In genomic region chr16:95701802-95702561, GRCm38 (mm10) we compare ENCODE assay signal across 8 mouse cellular contexts. TPM values are rescaled to one million over a fixed set of nuclear protein-coding genes. Genes with fewer than 3 reads are reported as not detected.
DNase-seq lines count a peak whose midpoint lies in the region; ATAC-seq and TF ChIP-seq lines count a peak whose summit lies in the region.

TSS of gene Ets2 (plus strand) at chr16:95702075.

- peaks cover 38% of the 10 kb centered on the region for H3K4me1 ChIP-seq in G1E (ENCODE audit: insufficient read depth, low read depth, low read length)
- H3K4me1 ChIP-seq in forebrain, postnatal 0 days (ENCODE audit: insufficient read depth): 0 out of 2 replicates have a peak, but pooled peaks cover 23% of the 10 kb centered on the region
- peaks cover 36% of the 10 kb centered on the region for H3K4me1 ChIP-seq in lung, embryonic 15.5 days

- H3K36me3 ChIP-seq in G1E (replicated peaks): peaks cover 31% of the 10 kb centered on the region
- H3K36me3 ChIP-seq in forebrain, postnatal 0 days (ENCODE audit: insufficient read depth): peaks cover 4% of the 10 kb centered on the region; the same call in 1 of the 2 replicates
- peaks cover 7% of the 10 kb centered on the region for H3K36me3 ChIP-seq in lung, embryonic 15.5 days

- peak within 1 kb of the TSS; percentile 89 for H3K4me2 ChIP-seq in forebrain, postnatal 0 days (ENCODE audit: low read depth)
- H3K4me2 ChIP-seq in lung, embryonic 15.5 days: peak within 1 kb of the TSS; percentile 84

- DNase-seq in G1E (ENCODE audit: low spot score): peak; percentile 97
- peak; percentile 92 to 95 for DNase-seq in cerebellum, adult 18-20 months
- DNase-seq in forebrain, postnatal 0 days: peak; percentile 93
- DNase-seq in heart, postnatal 4 days: peak; percentile 94
- DNase-seq in layer of hippocampus, adult 8-10 months (ENCODE audit: low spot score in 2 of 2): peak; percentile 86 to 89
- peak; percentile 84 for DNase-seq in ovary, adult 18-20 months (ENCODE audit: low spot score)
- DNase-seq in thymus, postnatal 0 days (ENCODE audit: low spot score): peak; percentile 89

- peak within 1 kb of the TSS; percentile 80 for H3K9ac ChIP-seq in forebrain, postnatal 0 days
- H3K9ac ChIP-seq in lung, embryonic 15.5 days: peak within 1 kb of the TSS; percentile 98

- peak; percentile 92 for TF ChIP-seq CTCF in G1E (IDR thresholded peaks at IDR 0.05; ENCODE audit: low read depth, low read length)
- TF ChIP-seq CTCF in forebrain, postnatal 0 days (IDR thresholded peaks at IDR 0.05; ENCODE audit: low read depth): peak; percentile 94

- 0 out of 2 replicates have a peak, but pooled peaks cover 4% of the 10 kb centered on the region for H3K27me3 ChIP-seq in G1E (ENCODE audit: insufficient read depth, low read length)
- H3K27me3 ChIP-seq in forebrain, postnatal 0 days (ENCODE audit: insufficient read depth, low read length): no peaks in the 10 kb centered on the region
- no peaks in the 10 kb centered on the region for H3K27me3 ChIP-seq in lung, embryonic 15.5 days

- ATAC-seq in G1E (ENCODE audit: extremely low read depth, insufficient number of reproducible peaks, low FRiP score, poor library complexity, severe bottlenecking): peak; percentile 86
- ATAC-seq in forebrain, postnatal 0 days: peak; percentile 94
- peak; percentile 94 for ATAC-seq in lung, embryonic 15.5 days (ENCODE audit: borderline replicate concordance, extremely low read depth, low FRiP score, low TSS enrichment)

- H3K27ac ChIP-seq in forebrain, postnatal 0 days (ENCODE audit: low read depth, low read length): peak within 1 kb of the TSS; percentile 95
- peak within 1 kb of the TSS; percentile 98 for H3K27ac ChIP-seq in lung, embryonic 15.5 days

- peak within 1 kb of the TSS; percentile 93 for H3K4me3 ChIP-seq in G1E (ENCODE audit: low read depth, low read length)
- H3K4me3 ChIP-seq in forebrain, postnatal 0 days (ENCODE audit: low read depth, low read length): peak within 1 kb of the TSS; percentile 60
- peak within 1 kb of the TSS; percentile 92 for H3K4me3 ChIP-seq in lung, embryonic 15.5 days

- 2% methylated on average over 52 of the region's 64 CpGs for WGBS in forebrain, postnatal 0 days
- under 1% methylated on average over 60 of the region's 64 CpGs for WGBS in lung, embryonic 15.5 days

- H3K9me3 ChIP-seq in G1E (replicated peaks): no peaks in the 10 kb centered on the region
- H3K9me3 ChIP-seq in forebrain, postnatal 0 days (ENCODE audit: low read length): no peaks in the 10 kb centered on the region
- H3K9me3 ChIP-seq in lung, embryonic 15.5 days: no peaks in the 10 kb centered on the region

RNA-seq across cellular contexts. Expression of gene Ets2, which starts in this region (rescaled TPM):
- total RNA-seq in G1E (2014; fragmentation: Nextera tagmentation): 49.4 and 59.6 TPM in 2 replicates
- total RNA-seq in G1E (2017): 74.7 and 76.6 TPM in 2 replicates
- polyA plus RNA-seq in G1E (2012): 118 and 138 TPM in 2 replicates
- total RNA-seq in forebrain, postnatal 0 days (2014; rRNA removed): 21.3 and 27.4 TPM in 2 replicates
- polyA plus RNA-seq in forebrain, postnatal 0 days (2015; fragmentation: Nextera tagmentation; extraction: Ambion mirVana): 15.5 and 18.2 TPM in 2 replicates
- 100 to 1,000 TPM; 106 to 110 TPM for total RNA-seq in heart, postnatal 4 days (2021)
- 10 to 100 TPM; 67.2 to 81.0 (median 75.2) TPM for total RNA-seq in layer of hippocampus, adult 8-10 months (2022)
- 96.1 and 107 TPM in 2 replicates for polyA plus RNA-seq in lung, embryonic 15.5 days (2015; fragmentation: Nextera tagmentation; extraction: Ambion mirVana)
- polyA plus RNA-seq in thymus, postnatal 0 days (2015; fragmentation: Nextera tagmentation; extraction: Ambion mirVana): 255 and 277 TPM in 2 replicates

Comparison
In these comparisons a context has a peak if more than half of its experiments do, and no peak if none do; other contexts are left out.
1. Peak in every context shown above with its lines: DNase-seq, ATAC-seq, H3K4me3 ChIP-seq and H3K27ac ChIP-seq.